Mouse (Mus musculus): Measurements from ENCODE around the gene Gdi1. TPM values are rescaled to one million over a fixed set of nuclear protein-coding genes. Genes with fewer than 3 reads are reported as not detected.

Gene Gdi1
- total RNA-seq (2021): 10 to 100 TPM; 76.7 to 82.5 TPM

- intact Hi-C loops (cut with DNase I): no loop called here
- DNase-seq: peak; percentile 75 to 84
Measured at GRCm38 (mm10) chrX:74304867-74305700, at the start of gene Gdi1. TSS of gene Gdi1 (plus strand) at chrX:74304998.

GRCm38 (mm10) chrX:74257746-74258145 is 47.1 kb upstream of the Gdi1 start:
- no peak for DNase-seq
- intact Hi-C loops (cut with DNase I): no loop called here

GRCm38 (mm10) chrX:74269736-74270061 is 35.1 kb upstream of the Gdi1 start:
- intact Hi-C loops (cut with DNase I): loop anchor here (2.0 kb wide), 1 partner anchor 15 kb away; the partner anchor contains the start of gene Emd
- no peak for DNase-seq

GRCm38 (mm10) chrX:74270062-74270901 is 34.5 kb upstream of the Gdi1 start, which contains the start of gene Rpl10:
TSS of gene Rpl10 (plus strand) at chrX:74270812.
- DNase-seq: peak; percentile 83 to 87
- intact Hi-C loops (cut with DNase I): no loop called here

- DNase-seq: peak; percentile 14 to 25
- intact Hi-C loops (cut with DNase I): no loop called here
Measured at GRCm38 (mm10) chrX:74270902-74271551, 33.8 kb upstream of the Gdi1 start.

GRCm38 (mm10) chrX:74273422-74274322 is 31.1 kb upstream of the Gdi1 start:
- no peak for DNase-seq
- intact Hi-C loops (cut with DNase I): no loop called here

GRCm38 (mm10) chrX:74277916-74278315 is 26.9 kb upstream of the Gdi1 start:
- intact Hi-C loops (cut with DNase I): no loop called here
- no peak for DNase-seq

GRCm38 (mm10) chrX:74281041-74281731 is 23.6 kb upstream of the Gdi1 start:
- intact Hi-C loops (cut with DNase I): no loop called here
- no peak for DNase-seq

- intact Hi-C loops (cut with DNase I): no loop called here
- peak; percentile 72 to 73 for DNase-seq
Measured at GRCm38 (mm10) chrX:74281732-74282394, 22.9 kb upstream of the Gdi1 start, which contains the start of the genes Taz and Dnase1l1. TSS of gene Taz (plus strand) at chrX:74281912. TSS of gene Dnase1l1 (minus strand) at chrX:74282337.

GRCm38 (mm10) chrX:74282395-74283091 is 22.3 kb upstream of the Gdi1 start:
- intact Hi-C loops (cut with DNase I): no loop called here
- DNase-seq: peak; percentile 79 to 82

- no peak for DNase-seq
- intact Hi-C loops (cut with DNase I): no loop called here
Measured at GRCm38 (mm10) chrX:74283092-74283437, 21.7 kb upstream of the Gdi1 start.

- DNase-seq: no peak
- intact Hi-C loops (cut with DNase I): no loop called here
Measured at GRCm38 (mm10) chrX:74293431-74293830, 11.4 kb upstream of the Gdi1 start.

- intact Hi-C loops (cut with DNase I): no loop called here
- DNase-seq: peak; percentile 87 to 94
Measured at GRCm38 (mm10) chrX:74296538-74297448, 8.0 kb upstream of the Gdi1 start, which contains the start of gene Atp6ap1. TSS of gene Atp6ap1 (plus strand) at chrX:74297097.

GRCm38 (mm10) chrX:74298348-74298747 is 6.5 kb upstream of the Gdi1 start:
- intact Hi-C loops (cut with DNase I): no loop called here
- DNase-seq: no peak

GRCm38 (mm10) chrX:74299721-74300120 is 5.1 kb upstream of the Gdi1 start:
- intact Hi-C loops (cut with DNase I): no loop called here
- no peak for DNase-seq

GRCm38 (mm10) chrX:74312540-74313464 is 8.0 kb downstream of the Gdi1 start, which contains the start of gene Fam50a:
TSS of gene Fam50a (plus strand) at chrX:74313033.
- intact Hi-C loops (cut with DNase I): loop anchor here (5.0 kb wide), 1 partner anchor 54 kb away; no protein-coding TSS in a partner anchor
- peak; percentile 81 to 82 for DNase-seq
